Mouse (Mus musculus): ENCODE measurements around the gene Pik3ip1. TPM values are rescaled to one million over a fixed set of nuclear protein-coding genes. Genes with fewer than 3 reads are reported as not detected.

Pik3ip1 gene
- polyA plus RNA-seq, 1 experiment from 2014 or later = 1.1 TPM

DNA sequence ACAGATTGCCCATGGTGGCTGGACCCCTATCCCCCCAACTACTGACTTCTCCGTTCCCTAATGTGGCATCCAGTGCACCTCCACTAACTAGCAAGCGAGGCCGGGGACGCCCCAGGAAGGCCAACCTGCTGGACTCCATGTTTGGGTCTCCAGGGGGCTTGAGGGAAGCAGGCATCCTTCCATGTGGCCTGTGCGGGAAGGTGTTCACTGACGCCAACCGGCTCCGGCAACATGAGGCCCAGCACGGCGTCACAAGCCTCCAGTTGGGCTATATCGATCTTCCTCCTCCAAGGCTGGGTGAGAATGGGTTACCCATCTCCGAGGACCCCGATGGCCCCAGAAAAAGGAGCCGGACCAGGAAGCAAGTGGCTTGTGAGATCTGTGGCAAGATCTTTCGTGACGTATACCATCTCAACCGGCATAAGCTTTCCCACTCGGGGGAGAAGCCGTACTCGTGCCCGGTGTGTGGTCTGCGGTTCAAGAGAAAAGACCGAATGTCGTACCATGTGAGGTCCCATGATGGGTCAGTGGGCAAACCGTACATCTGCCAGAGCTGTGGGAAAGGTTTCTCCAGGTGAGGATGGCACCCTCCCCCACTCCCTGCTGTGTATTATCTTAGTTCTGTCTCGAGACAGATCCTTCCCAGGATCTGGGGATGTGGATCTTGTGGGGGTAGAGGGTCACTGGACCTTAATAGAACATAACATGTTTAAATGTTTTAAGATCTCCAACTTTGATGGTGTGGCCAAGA is 38.7 kb upstream of the Pik3ip1 start:
- peak overlapping the region; percentile 93 for H3K9ac ChIP-seq
- no peak for ATAC-seq (ENCODE audit: low read depth)
- H3K36me3 ChIP-seq = peaks cover 35% of the 10 kb centered on the region
- H3K27me3 ChIP-seq = peaks cover 7% of the 10 kb centered on the region; the same call in 1 of the 2 replicates
- H3K9me3 ChIP-seq (replicated peaks) = no peaks in the 10 kb centered on the region
- DNase-seq = peak; percentile 33
- H3K27ac ChIP-seq = peak overlapping the region; percentile 92
- H3K4me3 ChIP-seq (replicated peaks) = peak overlapping the region; percentile 88
- WGBS (ENCODE audit: insufficient replicate concordance) = under 1% methylated on average over 26 of the region's 26 CpGs
- H3K4me1 ChIP-seq (replicated peaks) = peaks cover 82% of the 10 kb centered on the region
- peak overlapping the region; percentile 99 for H3K4me2 ChIP-seq

GRCm38 (mm10) chr11:3292062-3292421 is 38.2 kb upstream of the Pik3ip1 start:
- DNase-seq = peak; percentile 70
- H3K9me3 ChIP-seq (replicated peaks) = no peaks in the 10 kb centered on the region

DNA sequence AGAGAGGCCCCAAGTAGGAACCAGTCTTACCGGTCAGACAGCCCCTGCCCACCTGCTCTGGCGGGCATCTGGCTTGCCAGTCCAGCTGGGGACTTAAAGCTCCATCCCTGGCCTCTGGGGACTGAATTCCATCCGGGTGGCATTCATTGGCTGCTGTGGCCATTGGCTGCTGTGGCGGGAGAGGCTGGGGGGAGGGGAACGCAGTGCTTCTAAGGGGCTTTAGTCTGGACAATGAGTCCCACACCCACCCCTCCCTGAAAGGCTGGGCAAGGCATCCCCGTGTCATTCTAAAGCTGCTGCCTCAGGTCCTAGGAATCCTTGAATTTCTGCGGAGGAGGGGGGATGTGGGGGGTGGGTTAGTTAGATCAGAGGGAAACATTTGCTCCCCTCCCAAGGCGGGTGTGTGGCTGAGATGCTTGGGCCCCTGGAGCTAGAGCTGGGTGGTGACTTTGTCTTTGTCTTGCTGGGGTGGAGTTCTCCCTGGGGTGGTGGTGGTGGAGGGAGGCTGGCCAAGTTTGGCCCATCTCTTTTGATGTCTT is 37.4 kb upstream of the Pik3ip1 start:
- Histone ChIP-seq H3K27me3 (peaks cover 7% of the 10 kb centered on the region; the same call in 1 of the 2 replicates), H3K4me1 (replicated peaks) (peaks cover 90% of the 10 kb centered on the region), H3K4me3 (replicated peaks) (peak overlapping the region; percentile 88), H3K4me2 (peak overlapping the region; percentile 99), H3K9ac (peak overlapping the region; percentile 93), H3K27ac (peak overlapping the region; percentile 92), H3K36me3 (peaks cover 48% of the 10 kb centered on the region), H3K9me3 (replicated peaks) (no peaks in the 10 kb centered on the region)
- ATAC-seq (ENCODE audit: low read depth) (no peak), DNase-seq (peak; percentile 21)
- 4% methylated on average over 8 of the region's 8 CpGs for WGBS (ENCODE audit: insufficient replicate concordance)

More at GRCm38 (mm10) chr11:3292062-3292421, 38.2 kb upstream of the Pik3ip1 start:
- peaks cover 7% of the 10 kb centered on the region; the same call in 1 of the 2 replicates for H3K27me3 ChIP-seq
- H3K4me3 ChIP-seq (replicated peaks) = peak overlapping the region; percentile 88
- peak overlapping the region; percentile 93 for H3K9ac ChIP-seq
- peaks cover 87% of the 10 kb centered on the region for H3K4me1 ChIP-seq (replicated peaks)
- H3K27ac ChIP-seq = peak overlapping the region; percentile 92
- ATAC-seq (ENCODE audit: low read depth) = peak; percentile 41
- peak overlapping the region; percentile 99 for H3K4me2 ChIP-seq
- H3K36me3 ChIP-seq = peaks cover 40% of the 10 kb centered on the region
- 0% methylated on average over 8 of the region's 8 CpGs for WGBS (ENCODE audit: insufficient replicate concordance)

DNA sequence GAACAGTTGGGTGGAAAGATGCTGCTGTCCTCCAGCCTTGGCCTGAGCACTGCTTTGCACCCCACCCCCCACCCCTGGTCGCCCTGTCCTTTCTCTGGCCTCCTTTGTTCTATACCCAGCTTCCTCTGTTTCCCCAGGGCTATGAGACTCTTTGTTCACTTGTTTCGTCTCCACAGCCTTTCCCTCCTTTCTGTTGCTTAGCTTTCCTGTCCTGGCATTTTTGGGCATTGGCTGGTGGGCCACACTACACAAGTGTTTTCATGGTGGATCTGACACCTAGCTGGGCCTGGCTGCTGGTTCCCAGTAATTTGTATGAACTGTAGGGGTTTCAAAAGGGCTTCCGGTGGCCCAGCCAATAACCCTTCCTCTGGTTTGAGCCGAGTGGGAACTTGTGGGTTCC is 36.8 kb upstream of the Pik3ip1 start:
- peak overlapping the region; percentile 88 for H3K4me3 ChIP-seq (replicated peaks)
- H3K9ac ChIP-seq = peak overlapping the region; percentile 93
- H3K4me2 ChIP-seq = peak overlapping the region; percentile 99
- peaks cover 53% of the 10 kb centered on the region for H3K36me3 ChIP-seq
- DNase-seq = no peak
- H3K27me3 ChIP-seq = peaks cover 4% of the 10 kb centered on the region; the same call in 1 of the 2 replicates
- H3K27ac ChIP-seq = peak overlapping the region; percentile 92
- peaks cover 84% of the 10 kb centered on the region for H3K4me1 ChIP-seq (replicated peaks)
- H3K9me3 ChIP-seq (replicated peaks) = no peaks in the 10 kb centered on the region
- 44% methylated on average over 4 of the region's 4 CpGs for WGBS (ENCODE audit: insufficient replicate concordance)
- no peak for ATAC-seq (ENCODE audit: low read depth)

GRCm38 (mm10) chr11:3294641-3295040 is 35.6 kb upstream of the Pik3ip1 start:
- WGBS (ENCODE audit: insufficient replicate concordance) = 83% methylated on average over 2 of the region's 2 CpGs
- Histone ChIP-seq H3K4me1 (replicated peaks) (peaks cover 74% of the 10 kb centered on the region), H3K4me2 (0 out of 2 replicates have a peak overlapping the region, but pooled peaks have one; percentile 4), H3K9me3 (replicated peaks) (no peaks in the 10 kb centered on the region), H3K4me3 (replicated peaks) (no peak overlapping the region), H3K27me3 (no peaks in the 10 kb centered on the region), H3K9ac (0 out of 2 replicates have a peak overlapping the region, but pooled peaks have one; percentile 10), H3K36me3 (peaks cover 66% of the 10 kb centered on the region), H3K27ac (no peak overlapping the region)
- no peak for ATAC-seq (ENCODE audit: low read depth)
- no peak for DNase-seq

- H3K36me3 ChIP-seq = peaks cover 80% of the 10 kb centered on the region
- H3K27me3 ChIP-seq = no peaks in the 10 kb centered on the region
- no peak overlapping the region for H3K9ac ChIP-seq
- H3K4me3 ChIP-seq (replicated peaks) = no peak overlapping the region
- DNase-seq = no peak
- H3K4me1 ChIP-seq (replicated peaks) = peaks cover 65% of the 10 kb centered on the region
- H3K9me3 ChIP-seq (replicated peaks) = no peaks in the 10 kb centered on the region
- WGBS (ENCODE audit: insufficient replicate concordance) = 60% methylated on average over 5 of the region's 5 CpGs
- no peak for ATAC-seq (ENCODE audit: low read depth)
- no peak overlapping the region for H3K4me2 ChIP-seq
- no peak overlapping the region for H3K27ac ChIP-seq
Measured at GRCm38 (mm10) chr11:3296056-3296455, 34.1 kb upstream of the Pik3ip1 start.

GRCm38 (mm10) chr11:3297871-3298812 is 32.1 kb upstream of the Pik3ip1 start:
- peaks cover 44% of the 10 kb centered on the region for H3K4me1 ChIP-seq (replicated peaks)
- no peaks in the 10 kb centered on the region for H3K27me3 ChIP-seq
- no peak overlapping the region for H3K9ac ChIP-seq
- DNase-seq = no peak
- peak overlapping the region; percentile 4; the same call in 1 of the 2 replicates for H3K27ac ChIP-seq
- H3K9me3 ChIP-seq (replicated peaks) = no peaks in the 10 kb centered on the region
- H3K36me3 ChIP-seq = peaks cover 99% of the 10 kb centered on the region
- 0 out of 2 replicates have a peak, but pooled peaks have one; percentile 29 for ATAC-seq (ENCODE audit: low read depth)
- H3K4me2 ChIP-seq = no peak overlapping the region
- no peak overlapping the region for H3K4me3 ChIP-seq (replicated peaks)
- WGBS (ENCODE audit: insufficient replicate concordance) = 65% methylated on average over 10 of the region's 10 CpGs

GRCm38 (mm10) chr11:3298813-3299185 is 31.4 kb upstream of the Pik3ip1 start:
- Histone ChIP-seq H3K4me3 (replicated peaks) (no peak overlapping the region), H3K4me1 (replicated peaks) (peaks cover 38% of the 10 kb centered on the region), H3K9ac (no peak overlapping the region), H3K9me3 (replicated peaks) (no peaks in the 10 kb centered on the region), H3K36me3 (peaks cover 99% of the 10 kb centered on the region), H3K27me3 (no peaks in the 10 kb centered on the region), H3K27ac (no peak overlapping the region), H3K4me2 (no peak overlapping the region)
- DNase-seq (no peak), ATAC-seq (ENCODE audit: low read depth) (no peak)
- 85% methylated on average over 14 of the region's 14 CpGs for WGBS (ENCODE audit: insufficient replicate concordance)

- H3K27ac ChIP-seq = no peak overlapping the region
- ATAC-seq (ENCODE audit: low read depth) (no peak), DNase-seq (no peak)
- WGBS (ENCODE audit: insufficient replicate concordance) = 84% methylated on average over 5 of the region's 5 CpGs
- H3K9ac ChIP-seq = no peak overlapping the region
- H3K9me3 ChIP-seq (replicated peaks) = no peaks in the 10 kb centered on the region
- H3K4me3 ChIP-seq (replicated peaks) = no peak overlapping the region
- no peak overlapping the region for H3K4me2 ChIP-seq
- H3K36me3 ChIP-seq = peaks cover 99% of the 10 kb centered on the region
- no peaks in the 10 kb centered on the region for H3K27me3 ChIP-seq
- H3K4me1 ChIP-seq (replicated peaks) = peaks cover 16% of the 10 kb centered on the region
Measured at GRCm38 (mm10) chr11:3301075-3301474, 29.1 kb upstream of the Pik3ip1 start.

- Histone ChIP-seq H3K9ac (no peak overlapping the region), H3K36me3 (peaks cover 99% of the 10 kb centered on the region)
- 76% methylated on average over 4 of the region's 4 CpGs for WGBS (ENCODE audit: insufficient replicate concordance)
Measured at GRCm38 (mm10) chr11:3302385-3302784, 27.8 kb upstream of the Pik3ip1 start.

GRCm38 (mm10) chr11:3302792-3303191 is 27.4 kb upstream of the Pik3ip1 start:
- Histone ChIP-seq H3K36me3 (peaks cover 99% of the 10 kb centered on the region), H3K9ac (no peak overlapping the region), H3K27ac (no peak overlapping the region), H3K4me3 (replicated peaks) (no peak overlapping the region), H3K4me1 (replicated peaks) (no peaks in the 10 kb centered on the region), H3K9me3 (replicated peaks) (no peaks in the 10 kb centered on the region), H3K4me2 (no peak overlapping the region), H3K27me3 (no peaks in the 10 kb centered on the region)
- no peak for ATAC-seq (ENCODE audit: low read depth)
- WGBS (ENCODE audit: insufficient replicate concordance) = 85% methylated on average over 4 of the region's 4 CpGs
- no peak for DNase-seq

More at GRCm38 (mm10) chr11:3302385-3302784, 27.8 kb upstream of the Pik3ip1 start:
- Histone ChIP-seq H3K27ac (no peak overlapping the region), H3K4me3 (replicated peaks) (no peak overlapping the region), H3K9me3 (replicated peaks) (no peaks in the 10 kb centered on the region), H3K27me3 (no peaks in the 10 kb centered on the region), H3K4me2 (no peak overlapping the region), H3K4me1 (replicated peaks) (0 out of 2 replicates have a peak, but pooled peaks cover 3% of the 10 kb centered on the region)
- DNase-seq (no peak), ATAC-seq (ENCODE audit: low read depth) (no peak)

Measured in liver, embryonic 13.5 days (tissue).